Mouse (Mus musculus) neural tube, embryonic 13.5 days (tissue): ENCODE results near the gene A030014E15Rik. TPM values are rescaled to one million over a fixed set of nuclear protein-coding genes. Genes with fewer than 3 reads are reported as not detected.
"Not testable (repeated sequence)": the region's sequence is repeated elsewhere in the genome, so short reads cannot be mapped to it uniquely, and the experiment has no call there.

ENCODE experiments used
- ATAC-seq: fragments of 200-750 bp; cut with Nextera tagmentation; 2 replicates; pipeline ENCODE4 v1.8.0; 2017; ENCODE audit warnings: low read depth, mild to moderate bottlenecking, moderate TSS enrichment, moderate library complexity
- H3K27ac ChIP-seq: fragments of 300-500 bp; sonication (generic); replicated peaks from 2 replicates; pipeline ENCODE4 v1.5.1; 2015; ENCODE audit warnings: moderate library complexity, mild to moderate bottlenecking, inconsistent platforms
- H3K27me3 ChIP-seq: fragments of 300-500 bp; sonication (generic); 2 replicates; pipeline ENCODE4 v1.6.1; 2015; ENCODE audit warnings: mild to moderate bottlenecking, inconsistent platforms
- H3K36me3 ChIP-seq: fragments of 300-500 bp; sonication (generic); 2 replicates; pipeline ENCODE4 v1.6.1; 2015; ENCODE audit warnings: mild to moderate bottlenecking, inconsistent platforms
- H3K4me1 ChIP-seq: fragments of 300-500 bp; sonication (generic); replicated peaks from 2 replicates; pipeline ENCODE4 v1.6.1; 2015; ENCODE audit warnings: inconsistent platforms
- H3K4me2 ChIP-seq: fragments of 300-500 bp; sonication (generic); 2 replicates; pipeline ENCODE4 v1.6.1; 2015; ENCODE audit warnings: inconsistent platforms, mild to moderate bottlenecking, moderate library complexity
- H3K4me3 ChIP-seq: fragments of 300-500 bp; sonication (generic); 2 replicates; pipeline ENCODE4 v1.5.1; 2015; ENCODE audit warnings: mild to moderate bottlenecking, inconsistent platforms
- H3K9ac ChIP-seq: fragments of 300-500 bp; sonication (generic); 2 replicates; pipeline ENCODE4 v1.6.1; 2015; ENCODE audit warnings: moderate library complexity, mild to moderate bottlenecking, inconsistent platforms
- H3K9me3 ChIP-seq: fragments of 300-500 bp; sonication (generic); 2 replicates; pipeline ENCODE4 v1.6.1; 2016; ENCODE audit warnings: inconsistent platforms
- WGBS: fragments of 180-500 bp; shearing (Covaris S2); methylation state at CpG from one replicate; pipeline ENCODE4 v1.1.7; 2015; 5-methylcytosine and 5-hydroxymethylcytosine counted together
- polyA plus RNA-seq: library from polyadenylated mRNA; unstranded; fragments of >200 nt; fragmentation: Nextera tagmentation; extraction: Ambion mirVana; gene quantifications from 2 replicates; pipeline ENCODE4 v1.2.1, GENCODE M21; 2015

The A030014E15Rik gene
- not detected in 2 replicates for polyA plus RNA-seq

DNA sequence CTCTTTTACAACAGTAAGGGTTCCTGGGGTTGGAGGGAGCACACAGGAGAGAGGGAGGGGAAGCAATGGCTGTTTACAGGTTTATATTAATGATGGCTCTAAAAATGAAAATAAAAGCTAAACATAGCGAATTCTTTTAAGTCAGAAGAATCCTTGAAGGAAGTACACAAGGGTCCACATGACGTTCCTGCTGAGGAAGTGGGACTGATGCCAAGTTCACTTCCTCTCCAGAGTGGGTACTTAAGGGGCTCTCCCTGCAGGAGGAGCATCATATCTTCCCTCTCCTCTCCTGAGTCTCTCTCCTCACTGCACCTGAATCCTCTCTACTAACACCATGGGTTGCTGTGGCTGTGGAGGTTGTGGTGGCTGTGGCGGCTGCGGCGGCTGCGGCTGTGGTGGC, at the start of gene A030014E15Rik:
Gene A030014E15Rik, plus strand, starts transcription at position 268 of the 400 bp plus-strand sequence.
- WGBS = 89% methylated on average over 6 of the region's 6 CpGs
- Histone ChIP-seq H3K4me3 (no peak within 1 kb of the TSS), H3K4me1 (no peaks in the 10 kb centered on the region)

GRCm38 (mm10) chr1:82879172-82879571, 45.5 kb upstream of the A030014E15Rik start:
- Histone ChIP-seq H3K4me2 (no peak overlapping the region), H3K27me3 (no peaks in the 10 kb centered on the region), H3K9me3 (no peaks in the 10 kb centered on the region), H3K4me3 (no peak overlapping the region), H3K27ac (no peak overlapping the region), H3K9ac (no peak overlapping the region), H3K36me3 (peaks cover 45% of the 10 kb centered on the region), H3K4me1 (no peaks in the 10 kb centered on the region)
- 85% methylated on average over 2 of the region's 2 CpGs for WGBS
- no peak for ATAC-seq

More for the DNA sequence above, at the start of gene A030014E15Rik:
- H3K9ac ChIP-seq = no peak within 1 kb of the TSS
- no peaks in the 10 kb centered on the region for H3K36me3 ChIP-seq
- no peak for ATAC-seq
- H3K27ac ChIP-seq = no peak within 1 kb of the TSS
- H3K27me3 ChIP-seq = no peaks in the 10 kb centered on the region
- no peak within 1 kb of the TSS for H3K4me2 ChIP-seq
- no peaks in the 10 kb centered on the region for H3K9me3 ChIP-seq

DNA sequence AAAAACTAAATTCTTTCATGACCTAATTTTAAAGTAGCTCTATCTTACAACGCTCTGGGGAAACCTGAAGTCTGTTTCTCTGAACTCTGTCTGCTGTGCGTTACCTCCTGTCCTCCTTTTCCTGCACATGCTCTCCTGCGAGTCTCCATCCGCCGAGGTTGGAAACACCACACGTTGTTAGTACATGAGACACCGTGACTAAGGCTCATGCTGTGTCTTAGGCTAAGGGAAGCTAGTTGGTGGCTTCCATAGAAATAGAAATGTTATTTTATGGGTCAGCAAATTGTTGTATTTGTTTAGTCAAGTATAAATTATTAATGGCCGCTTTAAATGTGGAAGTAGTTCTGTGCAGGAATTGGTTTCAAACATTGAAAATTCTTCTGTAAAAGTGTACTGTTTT, 44.5 kb upstream of the A030014E15Rik start:
- Histone ChIP-seq H3K9ac (no peak overlapping the region), H3K9me3 (no peaks in the 10 kb centered on the region), H3K4me3 (no peak overlapping the region), H3K36me3 (peaks cover 48% of the 10 kb centered on the region), H3K27ac (no peak overlapping the region), H3K4me1 (no peaks in the 10 kb centered on the region), H3K4me2 (no peak overlapping the region), H3K27me3 (no peaks in the 10 kb centered on the region)
- 59% methylated on average over 8 of the region's 8 CpGs for WGBS
- no peak for ATAC-seq

DNA sequence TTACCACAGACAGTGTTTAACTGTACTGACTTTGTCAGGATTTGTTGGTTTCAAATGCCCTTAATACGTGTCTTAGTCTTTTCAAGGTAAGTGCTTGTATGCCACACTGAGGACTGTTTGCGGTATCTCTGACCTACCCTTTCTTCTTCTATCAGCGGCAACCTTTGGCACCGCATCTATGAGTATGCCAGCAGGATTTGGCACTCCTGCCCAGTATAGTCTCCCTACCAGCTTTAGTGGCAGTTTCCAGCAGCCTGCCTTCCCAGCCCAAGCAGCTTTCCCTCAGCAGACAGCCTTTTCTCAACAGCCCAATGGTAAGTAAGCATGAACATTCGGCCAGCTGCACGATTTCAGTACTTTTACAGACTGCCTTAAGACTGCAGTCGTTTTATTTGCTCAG, 31.4 kb upstream of the A030014E15Rik start:
- Histone ChIP-seq H3K27me3 (no peaks in the 10 kb centered on the region), H3K27ac (no peak overlapping the region), H3K4me3 (no peak overlapping the region), H3K9me3 (no peaks in the 10 kb centered on the region), H3K9ac (no peak overlapping the region), H3K4me2 (no peak overlapping the region), H3K36me3 (peaks cover 34% of the 10 kb centered on the region), H3K4me1 (no peaks in the 10 kb centered on the region)
- WGBS = 94% methylated on average over 7 of the region's 7 CpGs
- ATAC-seq = no peak

DNA sequence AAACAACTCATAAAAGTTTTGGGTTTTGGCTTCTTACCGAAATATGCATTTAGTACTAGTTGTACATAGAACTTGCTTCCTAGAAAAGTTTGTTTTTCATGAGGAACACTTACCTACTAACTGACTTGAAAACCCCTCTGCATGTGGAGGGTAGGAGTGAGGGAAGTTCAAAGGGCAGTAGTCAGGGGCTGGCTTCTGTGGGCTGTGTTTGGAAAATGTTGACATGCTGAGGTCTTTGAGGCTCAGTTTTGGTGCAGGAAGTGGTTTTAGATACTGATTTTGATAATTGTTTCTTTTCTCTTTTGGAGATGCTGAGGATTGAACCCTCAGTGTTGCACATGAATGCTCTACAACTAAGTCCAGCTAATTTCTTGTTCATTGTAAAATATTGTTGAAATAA, 24.1 kb upstream of the A030014E15Rik start:
- 96% methylated on average over 1 of the region's 1 CpGs for WGBS
- Histone ChIP-seq H3K27me3 (no peaks in the 10 kb centered on the region), H3K9me3 (no peaks in the 10 kb centered on the region), H3K4me1 (no peaks in the 10 kb centered on the region), H3K36me3 (peaks cover 35% of the 10 kb centered on the region), H3K4me2 (no peak overlapping the region), H3K4me3 (no peak overlapping the region), H3K9ac (no peak overlapping the region), H3K27ac (no peak overlapping the region)
- ATAC-seq = no peak

- Histone ChIP-seq H3K4me3 (no peak overlapping the region), H3K4me1 (no peaks in the 10 kb centered on the region), H3K27me3 (no peaks in the 10 kb centered on the region), H3K27ac (no peak overlapping the region), H3K9me3 (no peaks in the 10 kb centered on the region), H3K4me2 (no peak overlapping the region), H3K36me3 (peaks cover 35% of the 10 kb centered on the region), H3K9ac (no peak overlapping the region)
- ATAC-seq = no peak
- 91% methylated on average over 3 of the region's 3 CpGs for WGBS
Measured at GRCm38 (mm10) chr1:82901201-82901600, 23.5 kb upstream of the A030014E15Rik start.

GRCm38 (mm10) chr1:82905886-82906285, 18.8 kb upstream of the A030014E15Rik start:
- Histone ChIP-seq H3K27ac (no peak overlapping the region; the same call in 1 of the 2 replicates), H3K36me3 (peaks cover 22% of the 10 kb centered on the region), H3K4me2 (no peak overlapping the region), H3K4me3 (no peak overlapping the region), H3K27me3 (no peaks in the 10 kb centered on the region), H3K9me3 (no peaks in the 10 kb centered on the region), H3K9ac (no peak overlapping the region), H3K4me1 (no peaks in the 10 kb centered on the region)
- ATAC-seq = peak; percentile 44; the same call in 1 of the 2 replicates
- WGBS = 61% methylated on average over 3 of the region's 3 CpGs

DNA sequence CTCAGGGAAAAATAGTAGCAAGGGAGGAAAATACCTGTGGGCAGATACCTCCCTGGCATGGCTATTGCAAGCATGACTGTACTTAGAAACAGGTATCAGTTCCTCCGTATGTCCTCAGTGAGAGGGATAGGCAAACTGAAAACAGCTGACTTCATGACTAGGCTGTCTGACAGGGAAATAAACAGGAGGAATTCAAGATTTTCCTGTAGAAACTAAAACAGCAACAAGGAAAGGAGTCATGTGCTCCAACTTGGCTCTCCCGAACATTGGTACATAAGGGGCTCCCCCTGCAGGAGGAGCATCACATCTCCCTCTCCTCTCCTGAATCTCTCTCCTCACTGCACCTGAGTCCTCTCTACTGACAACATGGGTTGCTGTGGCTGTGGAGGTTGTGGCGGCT, 11.7 kb upstream of the A030014E15Rik start, which contains the start of gene A030005L19Rik:
Gene A030005L19Rik, plus strand, starts transcription at position 301 of the 400 bp plus-strand sequence.
- H3K27me3 ChIP-seq = no peaks in the 10 kb centered on the region
- H3K36me3 ChIP-seq = no peaks in the 10 kb centered on the region
- no peak within 1 kb of the TSS for H3K4me2 ChIP-seq
- H3K4me3 ChIP-seq = no peak within 1 kb of the TSS
- H3K4me1 ChIP-seq = no peaks in the 10 kb centered on the region
- no peak for ATAC-seq
- no peak within 1 kb of the TSS for H3K9ac ChIP-seq
- no peak within 1 kb of the TSS for H3K27ac ChIP-seq
- 86% methylated on average over 3 of the region's 3 CpGs for WGBS
- H3K9me3 ChIP-seq = no peaks in the 10 kb centered on the region

DNA sequence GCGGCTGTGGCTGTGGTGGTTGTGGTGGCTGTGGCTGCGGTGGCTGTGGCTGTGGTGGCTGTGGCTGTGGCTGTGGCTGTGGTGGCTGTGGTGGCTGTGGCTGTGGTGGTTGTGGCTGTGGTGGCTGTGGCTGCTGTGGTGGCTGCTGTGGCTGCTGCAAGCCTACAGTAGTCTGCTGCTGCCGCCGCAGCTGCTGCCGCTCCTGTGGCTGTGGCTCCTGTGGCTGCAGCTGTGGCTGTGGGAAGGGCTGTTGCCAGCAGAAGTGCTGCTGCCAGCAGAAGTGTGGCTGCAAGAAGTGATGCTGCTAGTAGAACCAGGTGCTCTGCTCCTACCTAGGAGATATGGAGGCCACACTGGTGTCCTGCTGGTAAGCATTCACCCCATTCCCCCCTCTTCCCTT, 11.3 kb upstream of the A030014E15Rik start:
- ATAC-seq, H3K27ac ChIP-seq, H3K27me3 ChIP-seq, H3K9me3 ChIP-seq, H3K4me1 ChIP-seq, H3K36me3 ChIP-seq, H3K4me3 ChIP-seq, H3K4me2 ChIP-seq, H3K9ac ChIP-seq: not testable (repeated sequence)
- WGBS = 98% methylated on average over 5 of the region's 5 CpGs

DNA sequence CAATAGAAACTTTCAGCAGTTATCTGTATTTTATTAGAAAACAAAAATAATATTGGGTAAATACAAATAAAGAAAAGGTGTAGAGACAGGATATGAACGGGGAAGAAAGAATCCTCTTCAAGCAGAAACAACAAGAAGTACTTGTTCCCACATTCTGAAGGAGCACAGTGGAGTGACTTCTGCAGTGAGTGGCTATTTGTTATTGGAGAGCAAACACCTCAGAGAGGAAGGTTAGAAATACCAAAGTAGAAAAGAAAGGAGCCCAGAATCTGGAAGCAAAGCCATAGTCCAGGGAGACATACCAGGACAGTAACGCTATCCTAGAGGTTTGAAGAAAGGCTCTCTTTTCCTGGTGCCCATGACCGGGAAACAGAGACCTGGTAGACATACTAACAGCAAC, 5.8 kb downstream of the A030014E15Rik start:
- not testable (repeated sequence) for H3K4me2 ChIP-seq, ATAC-seq, H3K36me3 ChIP-seq, H3K27ac ChIP-seq, H3K4me3 ChIP-seq, H3K9me3 ChIP-seq, H3K27me3 ChIP-seq, H3K9ac ChIP-seq, H3K4me1 ChIP-seq
- 87% methylated on average over 3 of the region's 3 CpGs for whole genome bisulfite sequencing

- not testable (repeated sequence) for H3K4me3 ChIP-seq, ATAC-seq, H3K4me1 ChIP-seq, H3K36me3 ChIP-seq, H3K9ac ChIP-seq, H3K27ac ChIP-seq, H3K9me3 ChIP-seq, H3K27me3 ChIP-seq, H3K4me2 ChIP-seq
- WGBS = no CpG with 5 or more reads among the region's 6 CpGs
Measured at GRCm38 (mm10) chr1:82931326-82931725, 6.6 kb downstream of the A030014E15Rik start, which contains the start of gene Gm6217. Gm6217 (minus strand) TSS chr1:82931399.

- no peaks in the 10 kb centered on the region for H3K36me3 ChIP-seq
- no peak overlapping the region for H3K4me2 ChIP-seq
- H3K9me3 ChIP-seq = 0 out of 2 replicates have a peak, but pooled peaks cover 4% of the 10 kb centered on the region
- no peaks in the 10 kb centered on the region for H3K27me3 ChIP-seq
- WGBS = 93% methylated on average over 5 of the region's 5 CpGs
- H3K9ac ChIP-seq = no peak overlapping the region
- no peak overlapping the region for H3K4me3 ChIP-seq
- no peak for ATAC-seq
- no peak overlapping the region for H3K27ac ChIP-seq
- H3K4me1 ChIP-seq = no peaks in the 10 kb centered on the region
Measured at GRCm38 (mm10) chr1:82938666-82939065, 13.9 kb downstream of the A030014E15Rik start.

DNA sequence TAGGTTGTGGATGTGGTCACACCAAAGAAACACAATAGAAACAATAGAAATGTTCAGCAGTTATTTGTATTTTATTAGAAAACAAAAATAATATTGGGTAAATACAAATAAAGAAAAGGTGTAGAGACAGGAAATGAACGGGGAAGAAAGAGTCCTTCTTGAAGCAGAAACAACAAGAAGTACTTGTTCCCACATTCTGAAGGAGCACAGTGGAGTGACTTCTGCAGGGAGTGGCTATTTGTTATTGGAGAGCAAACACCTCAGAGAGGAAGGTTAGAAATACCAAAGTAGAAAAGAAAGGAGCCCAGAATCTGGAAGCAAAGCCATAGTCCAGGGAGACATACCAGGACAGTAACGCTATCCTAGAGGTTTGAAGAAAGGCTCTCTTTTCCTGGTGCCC, 17.8 kb downstream of the A030014E15Rik start:
- not testable (repeated sequence) for H3K36me3 ChIP-seq, H3K27me3 ChIP-seq, H3K4me3 ChIP-seq, H3K9me3 ChIP-seq, H3K4me1 ChIP-seq, H3K9ac ChIP-seq, ATAC-seq, H3K4me2 ChIP-seq, H3K27ac ChIP-seq
- 96% methylated on average over 2 of the region's 2 CpGs for WGBS
